Mouse (Mus musculus) ES-Bruce4 (cell line): ENCODE data around the gene Cytl1.

Source experiments
- CTCF ChIP-seq: IDR thresholded peaks from one replicate; pipeline ENCODE4 v1.8.1; 2011; ENCODE audit warnings: low read depth, low read length
- EP300 ChIP-seq: IDR thresholded peaks from 2 replicates; pipeline ENCODE4 v1.6.1; 2011; ENCODE audit warnings: low read depth, low read length; ENCODE audit not compliant: insufficient read depth
- POLR2A ChIP-seq: IDR thresholded peaks from one replicate; pipeline ENCODE4 v1.8.1; 2011; ENCODE audit warnings: low read length; ENCODE audit not compliant: insufficient read depth

GRCm38 (mm10) chr5:37717384-37717963 is 17.8 kb upstream of the Cytl1 start:
- TF ChIP-seq CTCF (peak; percentile 65), POLR2A (no peak), EP300 (no peak)
